Mouse (Mus musculus): Measurements from ENCODE around the gene Ccsap. TPM values are rescaled to one million over a fixed set of nuclear protein-coding genes. Genes with fewer than 3 reads are reported as not detected.

The Ccsap gene
- polyA plus RNA-seq, 1 experiment from 2014 or later = 5.4 TPM

DNA sequence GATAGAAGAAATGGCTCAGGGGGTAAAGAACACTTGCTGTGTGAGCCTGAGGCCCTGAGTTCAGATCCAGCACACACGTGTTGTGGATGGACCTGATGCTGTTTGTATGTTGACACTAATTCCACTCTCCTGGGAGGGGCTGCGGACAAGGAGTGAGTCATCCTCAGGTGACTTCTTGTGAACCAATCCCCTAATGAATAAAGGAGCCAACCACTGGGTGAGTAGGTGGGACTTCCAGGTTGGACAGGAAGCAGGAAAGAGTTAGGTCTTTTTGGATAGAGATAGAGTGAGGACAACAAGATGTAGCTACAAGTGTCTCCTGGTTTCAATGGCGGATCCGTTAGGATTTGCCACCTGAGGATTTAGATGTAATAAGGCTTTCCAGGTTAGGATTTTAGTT is 10.7 kb downstream of the Ccsap start:
- WGBS = 85% methylated on average over 4 of the region's 4 CpGs
- Histone ChIP-seq H3K4me3 (ENCODE audit: low read depth, low read length) (no peak overlapping the region), H3K27me3 (ENCODE audit: control insufficient read depth, insufficient read depth, low read length) (no peaks in the 10 kb centered on the region), H3K36me3 (ENCODE audit: control insufficient read depth, insufficient read depth, low read length) (no peaks in the 10 kb centered on the region), H3K4me2 (ENCODE audit: low read depth, low read length) (no peak overlapping the region), H3K9me3 (ENCODE audit: control insufficient read depth, low read length) (no peaks in the 10 kb centered on the region), H3K27ac (ENCODE audit: low read depth, low read length) (no peak overlapping the region), H3K9ac (replicated peaks; ENCODE audit: low read depth, low read length) (no peak overlapping the region), H3K4me1 (ENCODE audit: control insufficient read depth, insufficient read depth, low read length) (no peaks in the 10 kb centered on the region)
- no peak for ATAC-seq (ENCODE audit: low read depth)

DNA sequence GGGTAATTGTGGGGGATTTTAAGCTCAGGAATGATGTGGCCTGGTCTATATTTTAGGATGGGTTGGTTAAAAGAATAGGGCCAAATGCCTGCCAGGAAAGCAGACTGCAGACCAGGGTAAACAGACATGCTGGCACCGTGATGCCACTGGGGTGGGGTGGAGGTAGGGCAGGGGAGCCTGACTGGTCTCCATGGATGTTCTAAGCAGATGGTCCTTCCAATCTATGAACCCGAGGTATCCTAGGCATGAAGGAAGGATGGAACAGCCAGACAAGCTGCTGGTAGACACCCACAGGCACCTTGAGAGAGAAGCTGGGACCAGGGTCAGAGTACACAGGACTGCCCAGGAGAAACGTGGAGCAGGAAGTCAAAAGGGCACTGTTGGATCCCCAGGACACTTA is 12.5 kb downstream of the Ccsap start:
- H3K27ac ChIP-seq (ENCODE audit: low read depth, low read length) = no peak overlapping the region
- H3K4me1 ChIP-seq (ENCODE audit: control insufficient read depth, insufficient read depth, low read length) = no peaks in the 10 kb centered on the region
- ATAC-seq (ENCODE audit: low read depth) = no peak
- H3K27me3 ChIP-seq (ENCODE audit: control insufficient read depth, insufficient read depth, low read length) = no peaks in the 10 kb centered on the region
- no peaks in the 10 kb centered on the region for H3K9me3 ChIP-seq (ENCODE audit: control insufficient read depth, low read length)
- H3K4me2 ChIP-seq (ENCODE audit: low read depth, low read length) = no peak overlapping the region
- 66% methylated on average over 3 of the region's 3 CpGs for WGBS
- H3K4me3 ChIP-seq (ENCODE audit: low read depth, low read length) = no peak overlapping the region
- no peaks in the 10 kb centered on the region for H3K36me3 ChIP-seq (ENCODE audit: control insufficient read depth, insufficient read depth, low read length)
- no peak overlapping the region for H3K9ac ChIP-seq (replicated peaks; ENCODE audit: low read depth, low read length)

DNA sequence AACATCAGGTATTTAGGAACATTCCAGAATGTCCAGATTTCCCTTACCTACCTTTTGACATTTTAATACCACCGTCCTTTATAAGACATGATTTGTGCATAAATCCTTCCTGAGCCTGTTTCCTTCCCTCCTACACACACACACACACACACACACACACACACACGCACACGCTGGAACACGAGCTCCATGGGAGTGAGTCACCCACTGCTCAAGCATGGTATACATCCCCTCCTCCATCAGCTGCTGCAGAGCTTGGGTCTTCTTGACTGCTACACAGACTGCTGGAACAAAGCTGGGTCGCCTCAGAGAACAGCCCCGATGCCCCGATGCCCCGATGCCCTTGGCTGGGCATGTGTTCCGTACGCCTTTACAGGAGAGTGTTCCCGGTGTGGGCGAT is 13.5 kb downstream of the Ccsap start:
- Histone ChIP-seq H3K9me3 (ENCODE audit: control insufficient read depth, low read length) (no peaks in the 10 kb centered on the region), H3K4me3 (ENCODE audit: low read depth, low read length) (no peak overlapping the region), H3K27ac (ENCODE audit: low read depth, low read length) (no peak overlapping the region), H3K9ac (replicated peaks; ENCODE audit: low read depth, low read length) (no peak overlapping the region), H3K4me1 (ENCODE audit: control insufficient read depth, insufficient read depth, low read length) (no peaks in the 10 kb centered on the region), H3K4me2 (ENCODE audit: low read depth, low read length) (no peak overlapping the region), H3K36me3 (ENCODE audit: control insufficient read depth, insufficient read depth, low read length) (no peaks in the 10 kb centered on the region), H3K27me3 (ENCODE audit: control insufficient read depth, insufficient read depth, low read length) (no peaks in the 10 kb centered on the region)
- no peak for ATAC-seq (ENCODE audit: low read depth)
- 90% methylated on average over 12 of the region's 12 CpGs for WGBS

- WGBS = 92% methylated on average over 10 of the region's 10 CpGs
These were observed 14.0 kb downstream of the Ccsap start for GRCm38 (mm10) chr8:123845991-123846390.

GRCm38 (mm10) chr8:123845114-123845513 is 14.9 kb downstream of the Ccsap start:
- H3K9ac ChIP-seq (replicated peaks; ENCODE audit: low read depth, low read length) = no peak overlapping the region
- no peaks in the 10 kb centered on the region for H3K9me3 ChIP-seq (ENCODE audit: control insufficient read depth, low read length)
- no peak for ATAC-seq (ENCODE audit: low read depth)
- H3K27ac ChIP-seq (ENCODE audit: low read depth, low read length) = no peak overlapping the region
- 82% methylated on average over 13 of the region's 13 CpGs for WGBS
- no peaks in the 10 kb centered on the region for H3K27me3 ChIP-seq (ENCODE audit: control insufficient read depth, insufficient read depth, low read length)
- H3K4me1 ChIP-seq (ENCODE audit: control insufficient read depth, insufficient read depth, low read length) = no peaks in the 10 kb centered on the region
- no peak overlapping the region for H3K4me3 ChIP-seq (ENCODE audit: low read depth, low read length)
- no peak overlapping the region for H3K4me2 ChIP-seq (ENCODE audit: low read depth, low read length)
- H3K36me3 ChIP-seq (ENCODE audit: control insufficient read depth, insufficient read depth, low read length) = no peaks in the 10 kb centered on the region

More at GRCm38 (mm10) chr8:123845991-123846390, 14.0 kb downstream of the Ccsap start:
- no peak overlapping the region for H3K27ac ChIP-seq (ENCODE audit: low read depth, low read length)
- no peaks in the 10 kb centered on the region for H3K9me3 ChIP-seq (ENCODE audit: control insufficient read depth, low read length)
- H3K27me3 ChIP-seq (ENCODE audit: control insufficient read depth, insufficient read depth, low read length) = no peaks in the 10 kb centered on the region
- ATAC-seq (ENCODE audit: low read depth) = no peak
- H3K4me1 ChIP-seq (ENCODE audit: control insufficient read depth, insufficient read depth, low read length) = no peaks in the 10 kb centered on the region
- H3K9ac ChIP-seq (replicated peaks; ENCODE audit: low read depth, low read length) = no peak overlapping the region
- no peaks in the 10 kb centered on the region for H3K36me3 ChIP-seq (ENCODE audit: control insufficient read depth, insufficient read depth, low read length)
- H3K4me2 ChIP-seq (ENCODE audit: low read depth, low read length) = no peak overlapping the region
- no peak overlapping the region for H3K4me3 ChIP-seq (ENCODE audit: low read depth, low read length)

DNA sequence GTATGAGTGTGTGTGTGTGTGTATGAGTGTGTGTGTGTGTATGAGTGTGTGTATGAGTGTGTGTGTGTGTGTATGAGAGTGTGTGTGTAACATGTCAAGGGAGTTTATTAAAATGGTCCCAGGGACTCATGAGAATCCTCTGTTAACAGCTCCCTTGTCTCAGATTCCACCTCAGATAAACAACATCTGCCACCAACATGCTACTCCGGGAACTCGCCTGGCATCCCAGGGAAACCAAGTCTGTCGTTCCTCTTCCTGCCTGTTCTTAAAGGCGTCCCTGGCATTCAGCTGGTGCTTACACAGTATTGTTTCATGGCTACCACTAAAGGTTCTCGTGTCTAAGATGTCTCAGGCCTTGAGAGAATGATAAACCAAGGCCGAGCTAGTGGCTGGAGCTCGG is 15.7 kb downstream of the Ccsap start:
- Histone ChIP-seq H3K4me3 (ENCODE audit: low read depth, low read length) (no peak overlapping the region), H3K4me2 (ENCODE audit: low read depth, low read length) (no peak overlapping the region), H3K27me3 (ENCODE audit: control insufficient read depth, insufficient read depth, low read length) (no peaks in the 10 kb centered on the region), H3K9me3 (ENCODE audit: control insufficient read depth, low read length) (no peaks in the 10 kb centered on the region), H3K27ac (ENCODE audit: low read depth, low read length) (no peak overlapping the region), H3K9ac (replicated peaks; ENCODE audit: low read depth, low read length) (no peak overlapping the region), H3K4me1 (ENCODE audit: control insufficient read depth, insufficient read depth, low read length) (no peaks in the 10 kb centered on the region), H3K36me3 (ENCODE audit: control insufficient read depth, insufficient read depth, low read length) (no peaks in the 10 kb centered on the region)
- 89% methylated on average over 7 of the region's 7 CpGs for WGBS
- ATAC-seq (ENCODE audit: low read depth) = no peak

DNA sequence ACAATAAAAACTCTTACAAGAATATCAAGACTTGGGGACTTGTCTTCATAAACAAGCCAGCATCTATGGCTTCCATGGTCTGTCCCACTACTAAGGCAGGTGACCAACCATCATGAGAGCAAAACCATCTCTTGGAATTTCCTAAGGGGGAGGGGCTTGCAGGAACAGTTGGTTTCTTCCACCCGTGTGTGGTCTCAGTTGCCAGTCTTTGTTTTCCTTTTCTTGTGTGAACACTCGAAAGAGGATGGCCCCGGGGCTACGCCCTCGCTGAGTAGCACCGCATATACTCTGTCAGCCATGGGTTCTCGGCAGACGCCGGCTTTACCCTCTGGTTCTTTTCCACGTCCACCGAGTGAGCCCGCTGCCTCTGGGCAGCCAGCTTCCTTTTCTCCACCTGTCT is 17.9 kb downstream of the Ccsap start:
- Histone ChIP-seq H3K4me3 (ENCODE audit: low read depth, low read length) (no peak overlapping the region), H3K9me3 (ENCODE audit: control insufficient read depth, low read length) (no peaks in the 10 kb centered on the region), H3K4me1 (ENCODE audit: control insufficient read depth, insufficient read depth, low read length) (no peaks in the 10 kb centered on the region), H3K4me2 (ENCODE audit: low read depth, low read length) (no peak overlapping the region), H3K27ac (ENCODE audit: low read depth, low read length) (no peak overlapping the region), H3K27me3 (ENCODE audit: control insufficient read depth, insufficient read depth, low read length) (no peaks in the 10 kb centered on the region), H3K36me3 (ENCODE audit: control insufficient read depth, insufficient read depth, low read length) (no peaks in the 10 kb centered on the region), H3K9ac (replicated peaks; ENCODE audit: low read depth, low read length) (no peak overlapping the region)
- WGBS = 91% methylated on average over 12 of the region's 12 CpGs
- ATAC-seq (ENCODE audit: low read depth) = no peak

GRCm38 (mm10) chr8:123840578-123841345 is 19.2 kb downstream of the Ccsap start:
- no peaks in the 10 kb centered on the region for H3K4me1 ChIP-seq (ENCODE audit: control insufficient read depth, insufficient read depth, low read length)
- no peak overlapping the region for H3K27ac ChIP-seq (ENCODE audit: low read depth, low read length)
- no peak overlapping the region for H3K9ac ChIP-seq (replicated peaks; ENCODE audit: low read depth, low read length)
- H3K9me3 ChIP-seq (ENCODE audit: control insufficient read depth, low read length) = no peaks in the 10 kb centered on the region
- WGBS = 94% methylated on average over 15 of the region's 15 CpGs
- no peaks in the 10 kb centered on the region for H3K27me3 ChIP-seq (ENCODE audit: control insufficient read depth, insufficient read depth, low read length)
- no peak for ATAC-seq (ENCODE audit: low read depth)
- H3K36me3 ChIP-seq (ENCODE audit: control insufficient read depth, insufficient read depth, low read length) = no peaks in the 10 kb centered on the region
- no peak overlapping the region for H3K4me3 ChIP-seq (ENCODE audit: low read depth, low read length)
- H3K4me2 ChIP-seq (ENCODE audit: low read depth, low read length) = no peak overlapping the region

DNA sequence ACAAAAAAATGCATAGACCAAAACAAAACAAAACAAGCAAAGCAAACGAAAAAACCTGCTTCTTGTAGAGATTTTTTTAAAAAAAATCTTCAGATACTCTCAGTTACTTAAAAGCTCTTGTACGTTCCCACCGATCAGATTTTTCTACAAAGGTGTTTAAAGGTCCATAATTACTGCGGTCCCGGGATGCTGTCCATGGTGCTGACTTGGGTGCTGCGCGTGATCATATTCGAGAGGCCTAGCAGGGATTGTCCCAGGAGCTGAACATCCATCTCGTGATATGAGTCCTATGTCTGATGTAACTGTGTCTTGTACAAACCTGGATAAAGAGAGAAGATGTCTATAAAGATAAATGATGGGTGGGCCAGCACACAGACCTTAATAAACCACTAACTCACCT is 21.5 kb downstream of the Ccsap start:
- Histone ChIP-seq H3K9me3 (ENCODE audit: control insufficient read depth, low read length) (no peaks in the 10 kb centered on the region), H3K36me3 (ENCODE audit: control insufficient read depth, insufficient read depth, low read length) (peaks cover 13% of the 10 kb centered on the region), H3K27ac (ENCODE audit: low read depth, low read length) (no peak overlapping the region), H3K4me3 (ENCODE audit: low read depth, low read length) (no peak overlapping the region), H3K4me1 (ENCODE audit: control insufficient read depth, insufficient read depth, low read length) (no peaks in the 10 kb centered on the region), H3K9ac (replicated peaks; ENCODE audit: low read depth, low read length) (no peak overlapping the region), H3K27me3 (ENCODE audit: control insufficient read depth, insufficient read depth, low read length) (no peaks in the 10 kb centered on the region), H3K4me2 (ENCODE audit: low read depth, low read length) (no peak overlapping the region)
- 74% methylated on average over 9 of the region's 9 CpGs for WGBS
- no peak for ATAC-seq (ENCODE audit: low read depth)
